Mouse (Mus musculus): ENCODE measurements around the gene Hes1. TPM values are rescaled to one million over a fixed set of nuclear protein-coding genes. Genes with fewer than 3 reads are reported as not detected.
A peak's percentile ranks its signal among the peaks of the same experiment; 100 is the strongest.

Gene Hes1
- polyA plus RNA-seq, 1 experiment from 2014 or later, result 8.4 TPM

DNA sequence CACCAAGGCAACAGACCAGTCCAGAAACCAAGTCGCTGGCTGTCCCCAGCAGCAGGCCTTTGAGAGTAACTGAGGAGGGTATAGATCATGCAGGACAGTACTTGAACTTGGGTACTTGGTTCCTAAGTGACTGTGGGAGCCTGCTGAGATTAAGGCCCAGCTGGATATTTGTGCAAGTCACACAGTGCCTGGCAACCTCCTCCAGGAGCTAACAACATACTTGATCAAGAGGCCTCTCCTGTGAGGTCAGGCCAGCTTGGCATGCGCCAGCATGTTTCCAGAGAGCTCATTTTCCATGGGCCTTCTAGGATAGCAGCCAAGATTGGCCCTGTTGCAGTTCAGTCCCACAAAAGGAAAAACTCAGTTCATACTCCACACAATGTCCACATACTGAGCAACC is 7.3 kb upstream of the Hes1 start:
- Histone ChIP-seq H3K4me2 (ENCODE audit: low read length) (no peak overlapping the region), H3K36me3 (ENCODE audit: control insufficient read depth, insufficient read depth, low read length) (no peaks in the 10 kb centered on the region), H3K4me3 (ENCODE audit: low read length) (no peak overlapping the region), H3K9ac (ENCODE audit: low read depth, low read length) (no peak overlapping the region), H3K27ac (ENCODE audit: low read depth, low read length) (no peak overlapping the region; the same call in 1 of the 2 replicates), H3K27me3 (replicated peaks; ENCODE audit: control insufficient read depth, insufficient read depth, low read length) (peaks cover 23% of the 10 kb centered on the region), H3K4me1 (ENCODE audit: control insufficient read depth, insufficient read depth, low read depth, low read length) (peaks cover 10% of the 10 kb centered on the region), H3K9me3 (ENCODE audit: control insufficient read depth, low read length) (no peaks in the 10 kb centered on the region)
- 74% methylated on average over 2 of the region's 2 CpGs for WGBS
- peak; percentile 75 for ATAC-seq

DNA sequence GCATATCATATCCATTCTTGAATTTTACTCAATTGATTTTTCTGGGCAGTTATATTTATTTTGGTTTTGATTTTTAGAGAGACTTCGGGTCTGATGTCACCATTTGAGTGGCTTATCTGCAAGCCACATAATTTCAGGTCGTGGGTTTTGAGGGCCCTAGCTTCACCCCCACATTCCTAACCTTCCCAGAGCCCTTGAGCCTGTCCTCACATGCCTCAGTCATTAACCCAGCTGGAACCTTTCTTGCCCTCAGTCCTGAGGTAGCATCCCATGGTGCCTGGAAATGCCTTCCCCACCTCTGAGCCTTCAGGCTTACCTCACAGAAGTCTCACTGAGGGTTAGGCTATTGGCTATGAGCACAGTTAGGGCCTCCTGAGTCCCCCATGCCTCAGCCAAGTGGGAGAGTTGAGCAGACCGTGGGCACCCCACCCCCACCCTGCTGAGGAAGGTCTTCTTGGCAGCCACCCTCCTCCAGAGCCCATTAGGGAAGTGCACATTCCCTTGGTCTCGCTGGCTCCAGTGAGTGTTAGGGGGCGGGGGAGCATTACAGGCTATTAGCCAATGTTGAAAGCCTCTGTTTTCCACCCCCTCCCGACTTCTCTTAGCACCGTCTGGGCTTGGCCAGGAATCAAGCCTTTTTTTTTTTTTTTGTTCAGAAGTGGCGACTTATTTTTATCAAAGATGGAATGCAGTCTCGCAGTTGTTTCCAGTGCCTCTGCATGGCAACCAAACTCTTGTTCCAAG is 5.0 kb upstream of the Hes1 start:
- Histone ChIP-seq H3K4me1 (ENCODE audit: control insufficient read depth, insufficient read depth, low read depth, low read length) (peaks cover 18% of the 10 kb centered on the region), H3K4me3 (ENCODE audit: low read length) (no peak overlapping the region), H3K4me2 (ENCODE audit: low read length) (peak overlapping the region; percentile 8; the same call in 1 of the 2 replicates), H3K9ac (ENCODE audit: low read depth, low read length) (no peak overlapping the region), H3K36me3 (ENCODE audit: control insufficient read depth, insufficient read depth, low read length) (no peaks in the 10 kb centered on the region), H3K27me3 (replicated peaks; ENCODE audit: control insufficient read depth, insufficient read depth, low read length) (peaks cover 30% of the 10 kb centered on the region), H3K9me3 (ENCODE audit: control insufficient read depth, low read length) (no peaks in the 10 kb centered on the region), H3K27ac (ENCODE audit: low read depth, low read length) (no peak overlapping the region)
- peak; percentile 31 for ATAC-seq
- WGBS, result 20% methylated on average over 9 of the region's 9 CpGs

DNA sequence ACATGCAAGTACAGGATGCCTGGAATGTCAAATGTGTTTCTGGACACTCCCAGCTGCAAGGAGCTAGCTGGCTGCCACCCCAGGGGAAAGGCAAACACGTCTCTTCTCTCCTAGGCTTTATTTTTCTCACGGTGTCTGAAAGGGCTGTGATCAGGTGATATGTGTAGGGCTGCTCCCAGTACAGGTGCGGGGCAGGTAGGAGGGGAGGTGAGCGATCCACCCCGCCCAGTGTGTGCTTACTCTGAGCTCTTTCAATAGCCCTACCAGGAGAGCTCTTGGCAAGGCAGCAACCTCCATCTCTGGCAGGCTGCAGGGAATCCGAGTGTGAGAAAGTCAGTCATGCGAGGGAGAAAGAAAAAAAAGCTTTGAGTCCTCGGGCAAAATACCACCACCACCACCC is 3.8 kb upstream of the Hes1 start:
- H3K4me3 ChIP-seq (ENCODE audit: low read length), result no peak overlapping the region
- no peaks in the 10 kb centered on the region for H3K9me3 ChIP-seq (ENCODE audit: control insufficient read depth, low read length)
- WGBS, result 6% methylated on average over 8 of the region's 8 CpGs
- ATAC-seq, result no peak
- H3K27ac ChIP-seq (ENCODE audit: low read depth, low read length), result no peak overlapping the region
- H3K4me2 ChIP-seq (ENCODE audit: low read length), result peak overlapping the region; percentile 31; the same call in 1 of the 2 replicates
- peaks cover 33% of the 10 kb centered on the region for H3K27me3 ChIP-seq (replicated peaks; ENCODE audit: control insufficient read depth, insufficient read depth, low read length)
- peaks cover 20% of the 10 kb centered on the region for H3K4me1 ChIP-seq (ENCODE audit: control insufficient read depth, insufficient read depth, low read depth, low read length)
- H3K9ac ChIP-seq (ENCODE audit: low read depth, low read length), result no peak overlapping the region
- no peaks in the 10 kb centered on the region for H3K36me3 ChIP-seq (ENCODE audit: control insufficient read depth, insufficient read depth, low read length)

DNA sequence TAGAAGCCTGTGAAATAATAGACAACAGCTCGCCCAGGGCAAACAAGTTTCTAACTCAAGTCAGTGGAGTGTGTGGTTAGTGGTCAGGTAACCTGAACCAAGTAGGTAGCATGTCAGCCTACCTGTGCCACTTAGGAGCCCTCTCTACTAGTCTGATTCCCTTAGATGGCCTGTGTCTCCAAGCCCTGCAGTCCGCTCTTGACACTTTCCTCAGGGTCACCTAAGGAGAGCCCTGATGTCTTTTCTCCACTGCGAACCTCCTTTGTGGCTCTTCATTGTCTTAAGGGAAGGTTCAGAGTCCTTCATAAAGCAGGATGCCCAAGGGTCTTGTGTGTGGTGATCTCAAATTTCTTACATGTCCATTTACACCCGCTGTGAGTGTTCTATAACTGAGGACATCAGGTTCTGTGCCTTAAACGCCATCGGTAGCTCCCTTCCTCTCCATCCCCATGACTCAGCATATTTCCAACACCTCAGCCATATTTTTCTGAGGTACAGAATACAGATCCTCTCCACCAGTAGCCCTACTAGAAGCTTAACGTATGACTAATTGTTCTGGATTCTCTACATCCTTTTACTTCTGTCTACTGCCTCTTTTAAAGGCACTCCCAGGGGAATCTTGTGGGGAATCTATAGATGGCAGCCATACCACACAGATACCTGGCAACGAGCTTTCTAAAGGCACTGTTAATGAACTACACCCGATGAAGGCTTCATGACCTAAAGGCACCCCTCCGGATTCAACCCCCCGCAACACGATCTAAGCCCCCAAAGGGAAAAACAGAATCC is 1.7 kb upstream of the Hes1 start:
- no peak overlapping the region; the same call in 1 of the 2 replicates for H3K9ac ChIP-seq (ENCODE audit: low read depth, low read length)
- peaks cover 34% of the 10 kb centered on the region for H3K4me1 ChIP-seq (ENCODE audit: control insufficient read depth, insufficient read depth, low read depth, low read length)
- H3K27ac ChIP-seq (ENCODE audit: low read depth, low read length), result no peak overlapping the region
- H3K9me3 ChIP-seq (ENCODE audit: control insufficient read depth, low read length), result no peaks in the 10 kb centered on the region
- peaks cover 33% of the 10 kb centered on the region for H3K27me3 ChIP-seq (replicated peaks; ENCODE audit: control insufficient read depth, insufficient read depth, low read length)
- WGBS, result 21% methylated on average over 12 of the region's 12 CpGs
- peak overlapping the region; percentile 98 for H3K4me2 ChIP-seq (ENCODE audit: low read length)
- no peak for ATAC-seq
- H3K4me3 ChIP-seq (ENCODE audit: low read length), result peak overlapping the region; percentile 71
- no peaks in the 10 kb centered on the region for H3K36me3 ChIP-seq (ENCODE audit: control insufficient read depth, insufficient read depth, low read length)

- Histone ChIP-seq H3K27ac (ENCODE audit: low read depth, low read length) (peak overlapping the region; percentile 88), H3K36me3 (ENCODE audit: control insufficient read depth, insufficient read depth, low read length) (no peaks in the 10 kb centered on the region), H3K4me1 (ENCODE audit: control insufficient read depth, insufficient read depth, low read depth, low read length) (peaks cover 35% of the 10 kb centered on the region), H3K4me2 (ENCODE audit: low read length) (peak overlapping the region; percentile 98), H3K27me3 (replicated peaks; ENCODE audit: control insufficient read depth, insufficient read depth, low read length) (peaks cover 29% of the 10 kb centered on the region), H3K9ac (ENCODE audit: low read depth, low read length) (peak overlapping the region; percentile 85), H3K9me3 (ENCODE audit: control insufficient read depth, low read length) (no peaks in the 10 kb centered on the region), H3K4me3 (ENCODE audit: low read length) (peak overlapping the region; percentile 71)
- under 1% methylated on average over 65 of the region's 82 CpGs for WGBS
- peak; percentile 38 for ATAC-seq
Measured at GRCm38 (mm10) chr16:30063121-30063881, 883 bp upstream of the Hes1 start.

- peaks cover 33% of the 10 kb centered on the region for H3K27me3 ChIP-seq (replicated peaks; ENCODE audit: control insufficient read depth, insufficient read depth, low read length)
Measured at GRCm38 (mm10) chr16:30064613-30065012, 429 bp downstream of the Hes1 start.

GRCm38 (mm10) chr16:30065077-30065476 is 893 bp downstream of the Hes1 start:
- Histone ChIP-seq H3K36me3 (ENCODE audit: control insufficient read depth, insufficient read depth, low read length) (no peaks in the 10 kb centered on the region), H3K9ac (ENCODE audit: low read depth, low read length) (no peak overlapping the region), H3K27ac (ENCODE audit: low read depth, low read length) (peak overlapping the region; percentile 88; the same call in 1 of the 2 replicates), H3K27me3 (replicated peaks; ENCODE audit: control insufficient read depth, insufficient read depth, low read length) (peaks cover 31% of the 10 kb centered on the region), H3K4me3 (ENCODE audit: low read length) (peak overlapping the region; percentile 60), H3K4me2 (ENCODE audit: low read length) (peak overlapping the region; percentile 98), H3K9me3 (ENCODE audit: control insufficient read depth, low read length) (no peaks in the 10 kb centered on the region), H3K4me1 (ENCODE audit: control insufficient read depth, insufficient read depth, low read depth, low read length) (peaks cover 41% of the 10 kb centered on the region)
- WGBS, result under 1% methylated on average over 21 of the region's 21 CpGs
- peak; percentile 70 for ATAC-seq

More at GRCm38 (mm10) chr16:30064613-30065012, 429 bp downstream of the Hes1 start:
- no peak for ATAC-seq
- H3K27ac ChIP-seq (ENCODE audit: low read depth, low read length), result peak overlapping the region; percentile 88
- no peaks in the 10 kb centered on the region for H3K36me3 ChIP-seq (ENCODE audit: control insufficient read depth, insufficient read depth, low read length)
- peaks cover 36% of the 10 kb centered on the region for H3K4me1 ChIP-seq (ENCODE audit: control insufficient read depth, insufficient read depth, low read depth, low read length)
- peak overlapping the region; percentile 85; the same call in 1 of the 2 replicates for H3K9ac ChIP-seq (ENCODE audit: low read depth, low read length)
- H3K4me2 ChIP-seq (ENCODE audit: low read length), result peak overlapping the region; percentile 98
- H3K4me3 ChIP-seq (ENCODE audit: low read length), result peak overlapping the region; percentile 71
- WGBS, result 0% methylated on average over 8 of the region's 8 CpGs
- H3K9me3 ChIP-seq (ENCODE audit: control insufficient read depth, low read length), result no peaks in the 10 kb centered on the region

DNA sequence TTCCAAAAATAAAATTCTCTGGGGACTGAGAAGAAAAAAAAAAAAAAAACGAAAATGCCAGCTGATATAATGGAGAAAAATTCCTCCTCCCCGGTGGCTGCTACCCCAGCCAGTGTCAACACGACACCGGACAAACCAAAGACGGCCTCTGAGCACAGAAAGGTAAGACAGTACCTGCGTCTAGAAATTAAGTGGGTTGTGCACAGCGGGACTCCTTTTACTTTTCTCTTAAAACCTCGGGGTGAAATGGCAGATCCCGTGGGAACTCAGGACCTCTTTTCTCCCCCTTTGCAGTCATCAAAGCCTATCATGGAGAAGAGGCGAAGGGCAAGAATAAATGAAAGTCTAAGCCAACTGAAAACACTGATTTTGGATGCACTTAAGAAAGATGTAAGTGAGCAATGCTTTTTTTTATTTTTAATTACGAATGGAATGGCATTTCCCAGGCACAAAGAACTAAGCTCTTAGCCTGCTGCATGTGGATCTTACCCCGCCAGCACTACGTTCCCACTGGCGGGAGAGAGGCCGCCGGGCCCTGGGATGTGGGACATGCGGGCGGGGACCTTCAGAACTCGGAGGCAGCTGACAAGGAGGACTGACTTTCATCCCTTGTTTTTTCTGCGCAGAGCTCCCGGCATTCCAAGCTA is 1.5 kb downstream of the Hes1 start:
- Histone ChIP-seq H3K4me3 (ENCODE audit: low read length) (peak overlapping the region; percentile 60), H3K9me3 (ENCODE audit: control insufficient read depth, low read length) (no peaks in the 10 kb centered on the region), H3K36me3 (ENCODE audit: control insufficient read depth, insufficient read depth, low read length) (no peaks in the 10 kb centered on the region), H3K27me3 (replicated peaks; ENCODE audit: control insufficient read depth, insufficient read depth, low read length) (peaks cover 26% of the 10 kb centered on the region), H3K9ac (ENCODE audit: low read depth, low read length) (peak overlapping the region; percentile 59), H3K27ac (ENCODE audit: low read depth, low read length) (peak overlapping the region; percentile 79), H3K4me1 (ENCODE audit: control insufficient read depth, insufficient read depth, low read depth, low read length) (peaks cover 41% of the 10 kb centered on the region), H3K4me2 (ENCODE audit: low read length) (peak overlapping the region; percentile 98)
- WGBS, result under 1% methylated on average over 21 of the region's 21 CpGs
- no peak for ATAC-seq

Data from hindbrain, embryonic 16.5 days (tissue).